Mouse (Mus musculus): ENCODE results near the gene Tmem231.

Gene Tmem231

DNA sequence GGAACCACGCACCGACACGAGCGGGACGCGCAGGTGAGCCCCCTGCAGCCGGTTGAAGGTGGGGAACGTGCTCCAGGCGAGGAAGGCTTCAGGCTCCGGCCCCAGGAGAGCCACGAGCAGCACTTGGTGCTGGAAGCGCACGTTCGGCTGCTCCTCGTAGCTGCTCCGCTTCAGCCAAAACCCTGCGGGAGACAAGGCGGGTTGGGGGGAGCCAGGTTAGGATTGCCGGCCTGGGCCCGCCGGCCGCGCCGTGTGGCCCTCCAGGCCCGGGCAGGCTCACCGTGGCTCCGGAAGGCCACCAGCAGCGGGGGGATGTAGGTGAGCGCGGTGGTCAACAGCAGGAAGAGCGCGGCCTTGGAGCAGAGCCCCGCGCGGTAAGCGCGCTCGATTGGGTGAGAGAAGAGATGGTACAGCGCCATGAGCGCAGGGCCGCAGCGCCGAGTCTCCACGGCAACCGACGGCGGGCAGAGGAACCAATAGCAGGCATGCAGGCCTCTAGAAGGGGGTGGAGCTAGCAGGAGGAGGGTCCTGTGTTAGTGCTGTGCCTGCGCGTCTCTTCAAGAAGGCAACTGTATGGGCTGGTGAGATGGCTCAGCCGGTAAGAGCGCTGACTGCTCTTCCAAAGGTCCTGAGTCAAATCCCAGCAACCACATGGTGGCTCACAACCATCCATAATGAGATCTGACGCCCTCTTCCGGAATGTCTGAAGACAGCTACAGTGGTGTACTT lies at the start of gene Tmem231:
Gene Tmem231 (minus strand): TSS at position 534 of the 729 bp plus-strand sequence.
- in situ Hi-C loops (cut with MseI, MboI) = no loop called here

DNA sequence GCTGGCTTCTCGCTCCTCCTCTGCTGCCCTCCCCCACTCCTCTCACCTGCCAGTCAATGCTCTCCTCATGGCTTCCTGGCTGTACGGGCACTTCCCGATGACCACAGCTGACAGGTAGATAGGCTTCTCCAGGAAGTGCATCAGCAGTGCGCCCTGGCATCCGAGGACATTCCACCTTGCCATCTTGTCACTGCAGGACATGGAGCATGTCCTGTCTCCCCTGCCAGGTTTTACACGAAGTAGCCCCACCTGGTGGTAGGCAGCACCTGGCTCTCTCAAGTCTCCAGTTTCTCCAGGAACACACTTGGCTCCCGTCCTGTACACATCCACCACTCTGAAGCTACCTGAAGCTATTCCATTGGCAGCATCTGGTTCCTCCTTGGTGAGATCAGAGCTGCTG lies 48.4 kb upstream of the Tmem231 start:
- in situ Hi-C loops (cut with MseI, MboI) = no loop called here

DNA sequence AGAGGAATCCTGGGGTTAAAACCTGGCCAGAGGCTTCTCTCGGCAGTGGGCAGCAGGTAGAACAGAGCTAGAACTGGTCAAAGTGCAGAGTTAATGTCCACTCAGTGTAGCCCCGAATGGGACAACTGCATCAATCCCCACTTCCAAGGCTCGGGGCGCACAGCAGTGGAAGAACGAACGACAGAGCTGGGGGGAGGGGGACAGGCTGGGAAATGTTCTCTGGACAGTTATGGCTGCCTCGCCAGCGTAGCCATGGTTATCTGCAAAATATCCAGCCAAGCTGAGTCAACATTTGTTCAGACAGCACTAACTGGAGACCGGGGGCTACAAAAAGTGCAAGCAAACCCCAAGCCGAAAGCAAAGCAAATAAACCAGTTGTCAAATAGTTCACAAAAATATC lies 44.5 kb upstream of the Tmem231 start:
- in situ Hi-C loops (cut with MseI, MboI) = no loop called here

DNA sequence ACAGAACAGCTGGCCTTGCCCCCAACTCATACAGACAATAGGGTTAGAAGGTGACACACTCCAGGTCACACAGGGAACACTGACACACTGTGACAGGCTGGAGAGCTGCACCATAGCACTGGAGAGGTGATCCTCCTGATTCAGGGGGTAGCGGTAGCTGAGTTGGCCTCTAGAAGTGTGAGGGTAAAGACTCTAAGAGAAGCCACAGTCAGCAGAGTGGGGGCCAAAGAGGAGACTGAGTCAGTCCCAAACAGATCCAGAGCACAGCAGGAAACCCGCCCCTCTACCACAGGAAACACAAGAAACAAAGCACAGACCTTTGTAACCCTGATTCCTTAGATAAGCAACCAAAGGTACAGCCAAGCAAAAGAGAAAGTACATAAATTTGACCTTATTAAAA lies 42.6 kb upstream of the Tmem231 start:
- in situ Hi-C loops (cut with MseI, MboI) = no loop called here

DNA sequence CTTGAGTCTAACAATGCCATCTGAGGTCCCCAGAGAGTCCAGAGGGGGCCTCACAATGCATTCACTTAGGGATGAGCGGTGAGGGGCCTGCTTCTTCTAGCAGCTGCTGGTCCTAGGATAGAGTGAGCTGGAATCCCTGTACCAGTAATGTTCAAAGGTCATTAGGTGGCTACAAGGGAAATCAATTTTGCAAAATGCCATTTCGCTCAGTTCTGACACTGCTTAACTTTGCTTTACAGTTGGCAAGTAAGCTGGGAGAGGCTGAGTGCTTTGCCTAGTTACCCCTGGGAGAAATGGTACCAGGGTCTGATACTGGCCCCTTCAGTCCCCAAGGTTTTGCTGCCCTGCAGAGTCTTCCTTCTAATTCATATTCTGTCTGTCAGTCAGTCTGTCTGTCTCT lies 42.0 kb upstream of the Tmem231 start:
- in situ Hi-C loops (cut with MseI, MboI) = no loop called here

DNA sequence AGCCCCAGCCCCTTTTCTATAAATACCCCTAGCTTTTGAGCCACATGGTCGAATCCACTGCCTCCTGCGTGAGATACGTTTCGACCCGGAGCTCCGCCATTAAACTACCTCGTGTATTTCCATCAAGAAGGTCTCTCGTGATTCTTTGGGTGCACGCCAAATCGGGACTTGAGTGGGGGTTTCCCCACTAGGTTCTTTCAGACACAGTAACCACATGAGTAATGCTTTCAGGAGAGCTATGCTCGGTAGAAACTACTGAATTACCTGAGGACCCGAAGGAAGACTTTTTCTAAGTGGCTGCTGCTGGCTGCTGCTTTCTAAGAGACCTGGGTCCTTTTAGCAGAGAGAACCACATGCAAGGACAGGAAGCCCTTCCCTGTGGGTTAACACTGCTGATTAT lies 40.5 kb upstream of the Tmem231 start:
- in situ Hi-C loops (cut with MseI, MboI) = no loop called here

DNA sequence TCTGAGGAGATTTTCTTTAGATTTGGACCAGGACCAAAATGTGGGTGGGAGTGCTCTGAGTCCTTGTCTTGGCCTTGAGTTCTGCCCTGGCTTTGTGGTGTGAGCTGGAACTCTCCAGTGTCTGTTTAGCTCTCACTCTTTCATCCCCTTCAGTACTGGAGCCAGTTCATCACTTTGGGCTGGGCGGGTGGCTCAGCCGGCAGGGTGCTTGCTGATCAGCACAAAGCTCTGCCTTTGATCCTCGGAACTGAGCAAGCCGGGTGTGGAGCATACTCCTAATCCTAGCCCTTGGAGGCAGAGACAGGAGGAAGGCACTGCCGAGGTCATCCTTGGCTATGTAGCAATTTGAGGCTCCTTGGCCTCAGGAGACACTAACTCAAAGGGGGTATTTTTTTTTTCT lies 35.3 kb upstream of the Tmem231 start:
- in situ Hi-C loops (cut with MseI, MboI) = no loop called here

DNA sequence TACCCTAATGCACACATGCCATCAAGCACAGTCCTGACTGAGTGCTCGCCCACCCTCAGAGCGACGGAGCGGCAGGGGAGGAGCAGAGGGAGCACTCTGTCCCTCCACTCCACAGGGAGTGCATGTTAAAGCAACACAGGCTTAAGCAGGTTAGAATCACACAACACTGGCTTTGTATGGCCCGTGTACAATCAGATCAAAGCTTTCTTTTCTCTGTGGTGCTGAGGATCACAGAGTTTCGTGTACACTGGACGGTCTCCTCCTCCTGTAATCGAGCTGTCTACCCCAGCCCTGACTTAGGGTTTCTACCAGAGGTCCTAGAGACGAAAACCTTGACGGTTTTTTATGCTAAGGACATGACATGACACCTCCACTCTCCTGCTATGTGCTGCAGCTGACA lies 34.9 kb upstream of the Tmem231 start:
- in situ Hi-C loops (cut with MseI, MboI) = no loop called here

DNA sequence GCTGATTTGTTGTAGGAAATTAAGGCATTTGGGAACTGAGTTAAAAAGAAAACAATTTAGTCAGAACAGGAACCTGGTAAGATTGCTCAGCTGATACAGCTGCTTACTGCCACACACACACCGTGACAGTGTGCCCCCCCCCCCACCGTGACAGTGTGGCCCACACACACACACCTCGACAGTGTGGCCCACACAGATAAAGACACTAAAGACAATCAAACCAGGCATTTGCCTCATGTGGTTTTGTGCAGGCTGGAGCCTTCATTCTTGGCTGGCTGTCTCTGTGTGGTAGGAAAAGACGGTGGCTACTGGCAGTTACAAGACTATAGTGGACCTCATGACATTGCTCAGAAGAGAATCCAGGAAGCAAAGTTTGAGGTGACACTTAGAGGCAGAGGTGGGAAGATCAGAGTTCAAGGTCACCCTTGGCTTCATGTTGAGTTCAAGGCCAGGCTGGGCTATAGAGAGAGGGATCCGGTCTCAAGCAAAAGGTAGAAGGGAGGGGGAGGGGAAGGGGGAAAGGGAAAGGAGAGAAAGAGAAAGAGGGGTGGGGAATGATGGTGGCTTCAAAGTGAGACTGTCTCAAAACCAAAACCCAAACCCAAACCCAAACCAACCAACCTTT lies 33.7 kb upstream of the Tmem231 start:
- in situ Hi-C loops (cut with MseI, MboI) = no loop called here

DNA sequence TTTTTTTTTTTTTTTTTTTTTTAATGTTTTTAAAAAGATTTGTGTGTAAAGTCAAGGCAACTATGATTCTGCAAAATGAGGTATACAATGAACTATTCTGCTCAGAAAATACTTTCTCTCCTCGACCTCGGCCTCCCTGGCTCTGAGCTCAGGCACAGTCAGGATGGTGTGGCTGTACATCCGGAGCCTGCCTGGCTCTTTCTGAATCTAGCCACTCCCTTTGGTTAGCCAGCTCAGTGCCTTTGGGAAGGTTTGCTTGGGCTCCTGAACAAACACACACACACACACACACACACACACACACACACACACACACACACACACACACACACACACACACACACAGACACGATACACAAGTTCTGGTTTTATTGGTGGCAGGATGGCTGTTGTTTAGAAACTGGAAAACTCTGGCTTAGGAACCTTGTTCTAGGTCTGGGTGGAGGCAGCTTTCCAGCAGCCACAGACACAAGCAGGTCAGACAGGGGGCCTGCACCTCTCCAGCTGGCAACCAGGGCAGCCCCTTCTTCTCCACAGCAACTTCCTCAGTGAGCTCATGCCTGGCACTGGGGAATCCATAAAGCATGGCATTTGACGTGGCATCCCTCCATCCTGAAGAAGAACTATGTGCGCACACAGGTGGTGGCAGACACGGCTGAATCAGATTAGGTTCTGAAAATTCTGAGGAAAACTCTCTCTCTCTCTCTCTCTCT lies 31.3 kb upstream of the Tmem231 start:
- in situ Hi-C loops (cut with MseI, MboI) = no loop called here

DNA sequence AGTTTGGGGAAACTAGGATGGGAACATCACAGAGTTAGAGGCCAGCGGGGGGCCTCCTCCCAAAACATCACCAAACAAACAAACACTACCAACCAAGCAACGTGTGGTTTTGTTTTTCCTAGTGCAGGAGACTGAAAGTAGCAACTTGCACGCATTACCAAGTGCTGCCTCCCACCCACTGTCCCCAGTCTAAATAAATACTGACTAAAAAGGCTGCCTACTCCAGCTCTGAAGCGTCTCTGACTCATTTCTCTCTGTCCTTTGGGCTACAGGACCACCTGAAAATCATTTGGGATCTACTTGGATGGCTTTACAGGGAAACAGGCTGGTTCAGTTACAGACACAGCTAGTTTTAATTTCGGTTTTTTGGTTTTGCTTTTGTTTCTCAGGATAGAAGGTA lies 30.7 kb upstream of the Tmem231 start:
- in situ Hi-C loops (cut with MseI, MboI) = no loop called here

DNA sequence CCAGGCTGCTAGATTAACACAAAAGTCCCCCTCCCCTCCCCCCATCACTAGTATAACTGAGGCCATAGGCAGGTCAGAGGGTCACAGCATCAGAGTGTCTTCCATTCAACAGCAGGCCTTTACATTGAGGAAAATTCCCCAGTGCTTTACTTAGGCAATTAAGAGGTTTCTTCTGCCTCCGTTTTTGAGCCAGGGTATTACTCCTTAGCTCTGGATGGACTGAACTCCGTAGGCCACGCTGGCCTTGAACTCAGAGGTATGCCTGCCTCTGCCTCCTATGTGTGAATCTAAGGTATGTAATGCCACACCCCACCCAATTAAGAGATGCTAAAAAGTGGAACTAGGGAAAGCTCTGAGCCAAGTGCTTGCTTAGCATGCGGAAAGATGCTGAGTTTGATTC lies 29.9 kb upstream of the Tmem231 start:
- in situ Hi-C loops (cut with MseI, MboI) = no loop called here

DNA sequence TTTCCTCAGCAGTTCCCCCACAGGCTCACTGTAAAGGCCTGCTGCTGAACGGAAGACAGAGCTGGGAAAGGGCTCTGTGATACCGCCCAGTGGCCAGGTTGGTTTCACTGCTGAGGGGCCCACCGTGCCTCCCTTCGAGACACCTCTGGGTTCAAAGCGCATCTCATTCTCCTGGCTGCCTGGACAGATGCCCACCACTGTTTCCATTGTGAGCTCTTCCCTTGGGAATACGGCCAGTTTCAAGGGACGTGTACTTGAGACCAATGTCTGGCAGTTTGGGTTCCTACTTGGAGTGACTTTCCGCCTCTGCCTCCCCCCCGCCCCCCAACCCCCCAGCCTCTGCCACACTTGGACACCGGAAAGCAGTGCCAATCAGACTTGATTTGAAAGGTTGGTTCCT lies 29.4 kb upstream of the Tmem231 start:
- in situ Hi-C loops (cut with MseI, MboI) = no loop called here

DNA sequence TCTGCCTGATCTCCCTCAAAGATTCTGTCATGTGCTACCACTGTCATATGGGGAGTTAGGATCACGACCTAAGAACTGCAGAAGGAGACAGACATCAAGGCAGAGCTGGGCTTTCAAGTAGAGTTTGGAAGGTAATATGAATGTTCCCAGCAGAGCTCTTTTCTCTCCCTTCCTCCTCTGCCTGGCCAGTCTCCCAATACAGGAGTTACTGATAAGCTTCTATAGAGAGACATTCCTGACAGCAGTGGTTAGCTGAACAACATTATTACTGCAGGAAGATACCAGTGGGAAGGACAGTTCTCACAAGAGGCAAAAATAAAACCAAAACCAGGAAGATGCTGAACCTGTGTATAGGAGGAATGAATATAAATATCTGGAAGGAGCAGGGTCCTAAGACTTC lies 28.9 kb upstream of the Tmem231 start:
- in situ Hi-C loops (cut with MseI, MboI) = no loop called here

DNA sequence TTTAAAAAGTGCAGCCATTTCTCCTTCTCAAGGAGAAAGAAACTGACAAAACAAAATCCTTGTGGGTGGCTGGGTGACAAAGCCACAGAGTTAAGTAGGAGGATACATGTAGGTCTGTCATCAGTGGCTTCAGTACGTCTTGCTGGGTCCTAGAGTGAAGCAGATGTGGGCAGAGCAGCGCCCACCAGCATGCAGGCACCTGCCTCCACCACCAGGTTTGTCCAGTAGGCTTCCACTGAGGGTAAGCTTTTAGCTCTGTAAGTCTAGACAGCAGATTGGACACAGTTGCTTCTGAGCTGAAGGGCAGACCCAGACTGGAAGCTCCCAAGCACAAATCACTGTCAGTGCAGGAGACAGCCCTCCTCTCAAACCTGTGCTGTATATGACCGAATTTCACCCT lies 27.6 kb upstream of the Tmem231 start:
- in situ Hi-C loops (cut with MseI, MboI) = no loop called here

DNA sequence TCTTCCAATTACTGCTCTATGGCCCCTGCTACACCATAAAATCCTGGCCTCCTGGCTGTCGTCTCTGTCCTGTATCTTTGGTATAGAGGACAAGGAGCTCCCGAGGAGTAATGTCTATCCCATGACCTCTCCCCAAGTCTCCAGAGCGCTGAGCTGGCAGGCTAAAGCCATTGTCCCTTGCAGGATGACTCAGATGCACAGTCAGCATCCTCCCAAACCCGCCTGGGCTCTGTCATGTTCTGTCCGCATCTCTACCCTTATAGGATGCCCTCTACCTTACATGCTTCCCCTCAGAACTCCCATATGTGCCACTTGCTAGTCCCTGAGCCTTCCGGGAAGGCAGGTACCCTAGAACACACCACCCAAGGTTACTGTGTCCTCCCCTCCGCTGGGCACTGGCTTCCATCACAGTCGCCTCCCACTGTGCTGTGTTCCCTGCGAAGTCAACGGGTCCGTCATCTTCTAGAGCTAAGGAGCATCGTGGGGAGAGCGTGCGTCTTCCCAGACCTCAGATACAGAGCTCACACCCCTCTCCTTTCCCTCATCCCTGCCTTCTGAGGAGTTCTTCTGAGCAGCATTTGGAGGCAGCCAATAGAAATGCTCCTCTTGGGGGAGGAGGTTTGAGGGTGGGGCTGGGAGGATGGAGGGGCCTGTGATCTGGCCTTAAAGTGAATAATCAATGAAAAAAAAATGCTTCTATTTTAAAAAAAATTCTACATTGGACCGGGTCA lies 27.1 kb upstream of the Tmem231 start:
- in situ Hi-C loops (cut with MseI, MboI) = no loop called here

DNA sequence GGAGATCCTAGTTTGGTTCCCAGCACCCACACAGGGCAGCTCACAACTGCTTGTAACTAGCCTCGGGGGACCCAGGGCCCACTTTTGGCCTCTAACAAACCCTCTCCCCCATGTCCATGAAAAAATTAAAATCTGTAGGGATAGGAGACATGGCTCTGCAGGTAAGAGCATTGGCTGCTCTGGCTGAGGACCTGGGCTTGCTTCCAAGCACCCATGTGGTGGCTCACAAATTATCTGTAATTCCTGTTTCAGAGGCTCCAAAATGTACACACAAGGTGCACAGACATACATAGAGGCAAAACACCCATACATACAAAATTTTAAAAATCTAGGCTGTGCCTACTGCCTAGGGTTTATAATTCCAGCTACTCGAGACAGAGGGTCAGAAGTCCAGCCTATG lies 23.6 kb upstream of the Tmem231 start:
- in situ Hi-C loops (cut with MseI, MboI) = no loop called here

DNA sequence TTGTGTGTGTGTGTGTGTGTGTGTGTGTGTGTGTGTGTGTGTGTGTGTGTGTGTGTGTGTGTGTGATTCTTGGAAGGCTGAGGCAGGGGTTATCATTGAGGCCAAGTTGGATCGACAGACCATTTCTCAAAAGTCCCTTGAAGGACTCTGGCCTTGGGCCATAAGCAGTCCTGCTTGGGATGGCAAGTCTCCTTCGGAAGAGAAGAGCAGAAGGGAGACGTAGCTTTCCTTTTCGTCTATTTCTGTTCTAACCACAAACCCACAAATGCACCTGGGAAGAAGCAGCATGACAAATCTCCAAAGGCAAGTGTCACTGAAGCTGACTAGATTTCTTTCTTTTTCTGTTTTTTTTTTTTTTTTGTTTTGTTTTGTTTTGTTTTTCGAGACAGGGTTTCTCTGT lies 22.2 kb upstream of the Tmem231 start:
- in situ Hi-C loops (cut with MseI, MboI) = no loop called here

DNA sequence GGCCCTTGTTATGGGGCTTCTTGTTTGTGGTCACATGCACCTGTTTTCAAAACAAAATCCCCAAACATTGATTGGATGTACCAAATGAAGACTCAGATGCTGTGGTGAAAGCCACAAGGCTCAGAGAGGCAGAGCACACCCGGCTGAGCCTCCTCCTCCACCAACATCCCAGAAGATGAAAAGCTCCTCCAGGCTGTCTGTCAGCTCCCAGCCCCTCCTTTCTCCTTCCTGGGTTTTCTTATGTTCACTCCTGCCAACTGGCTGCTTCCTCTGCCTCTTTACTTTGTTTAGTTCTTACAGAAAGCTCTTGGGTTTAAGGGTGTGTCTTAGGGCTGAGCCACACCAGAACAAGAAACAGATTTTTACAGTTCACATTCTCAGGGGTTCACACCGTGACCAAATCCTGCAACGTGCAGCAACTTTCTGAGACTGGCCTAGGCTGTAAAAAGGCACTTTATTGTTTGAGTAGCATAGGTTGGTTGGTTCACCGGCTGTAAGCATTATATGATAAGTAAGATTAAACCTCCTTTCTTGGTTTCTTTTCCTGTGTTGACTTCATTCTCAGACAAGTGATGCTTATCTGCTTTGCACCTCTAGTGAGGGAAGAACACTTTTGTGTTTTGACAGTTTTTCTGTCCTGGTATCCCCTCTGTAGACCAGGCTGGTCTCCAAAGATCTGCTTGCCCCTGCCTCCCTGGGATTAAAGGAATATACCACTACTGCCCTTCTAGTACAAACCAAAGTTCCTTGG lies 21.3 kb upstream of the Tmem231 start:
- in situ Hi-C loops (cut with MseI, MboI) = no loop called here

DNA sequence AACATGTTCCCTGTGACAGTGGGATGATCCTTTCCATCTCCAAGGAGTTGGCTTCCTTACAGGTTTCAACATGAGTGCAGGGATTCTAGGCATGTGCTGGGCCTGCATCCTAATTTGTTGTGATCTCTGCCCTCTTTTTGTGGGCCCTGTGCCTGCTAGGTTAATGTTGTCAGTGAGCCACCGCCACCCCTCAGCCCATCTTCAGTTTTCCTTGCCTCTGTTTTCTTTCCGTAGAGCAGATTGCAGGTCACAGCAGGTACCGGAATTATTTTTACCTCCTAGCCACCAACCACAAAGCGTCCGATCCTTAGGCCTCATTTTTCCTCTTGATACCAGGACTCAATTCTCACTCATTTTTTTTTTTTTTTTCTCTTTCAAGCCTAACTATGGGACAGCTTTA lies 18.3 kb upstream of the Tmem231 start:
- in situ Hi-C loops (cut with MseI, MboI) = no loop called here

DNA sequence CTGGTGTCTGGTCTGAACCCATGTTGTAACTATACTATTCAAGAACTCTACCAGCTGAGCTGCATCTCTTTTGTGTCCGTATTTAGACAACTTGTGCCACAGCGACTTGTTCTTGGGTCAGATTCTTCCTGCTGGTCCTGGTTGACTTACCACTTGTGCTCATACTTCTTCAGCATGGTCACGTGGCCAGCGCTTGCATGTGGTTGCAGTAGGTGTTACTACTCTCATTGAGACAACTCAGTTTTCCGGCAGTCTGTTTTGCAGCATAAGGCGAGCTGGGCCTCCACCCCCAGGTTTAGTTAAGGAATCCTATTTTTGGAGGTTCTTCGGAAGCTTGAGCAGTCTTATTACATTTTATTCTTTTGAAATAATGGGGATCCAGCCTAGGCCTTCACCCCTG lies 17.6 kb upstream of the Tmem231 start:
- in situ Hi-C loops (cut with MseI, MboI) = no loop called here

DNA sequence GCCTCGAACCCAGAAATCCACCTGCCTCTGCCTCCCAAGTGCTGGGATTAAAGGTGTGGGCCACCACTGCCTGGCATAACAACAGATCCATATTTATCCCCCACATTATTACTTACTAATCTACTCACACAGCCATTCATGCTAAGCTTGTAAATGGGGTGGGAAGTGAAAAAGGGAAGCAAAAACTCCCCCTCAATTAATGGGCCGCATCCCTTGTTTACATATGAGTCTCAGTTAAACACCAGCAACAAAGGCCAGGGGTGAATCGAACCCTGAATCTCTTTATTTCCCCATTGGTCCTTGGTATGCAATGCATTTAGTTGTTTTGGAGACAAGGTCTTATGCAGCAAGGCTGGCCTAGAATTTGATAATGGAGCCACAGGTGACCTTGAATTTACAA lies 17.2 kb upstream of the Tmem231 start:
- in situ Hi-C loops (cut with MseI, MboI) = no loop called here
